Mouse (Mus musculus): ENCODE measurements around the gene Chtf18.

DNA sequence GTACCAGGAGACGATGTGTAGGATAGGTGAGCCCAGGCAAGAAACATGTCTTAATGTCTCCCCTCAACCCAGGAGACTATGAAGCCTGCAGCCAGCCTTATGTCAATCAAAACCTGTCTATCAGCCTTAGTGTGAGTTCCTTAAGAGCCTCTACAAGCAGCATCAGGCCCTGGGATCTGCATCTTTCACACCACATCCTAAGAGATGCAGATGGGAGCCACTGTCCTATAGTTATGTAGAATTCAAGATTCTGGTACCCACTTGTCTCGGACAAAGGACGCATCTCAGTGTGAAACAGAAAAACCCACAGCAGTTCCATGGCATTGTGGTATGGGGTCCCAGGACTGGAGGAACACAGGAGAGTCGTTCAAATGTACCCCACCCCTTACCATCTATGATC is 27.9 kb upstream of the Chtf18 start:
- TF ChIP-seq CTCF (IDR thresholded peaks at IDR 0.05; ENCODE audit: insufficient read depth, low read length) (no peak), POLR2A (IDR thresholded peaks at IDR 0.05; ENCODE audit: borderline replicate concordance, extremely low read depth, low read depth, low read length) (no peak)

Data from lung, adult 2 months (tissue).